Mouse (Mus musculus) hindlimb bud, embryonic 11.5 days (tissue): ENCODE data around the gene Dapp1.

Experiments used
- DNase-seq: peaks from one replicate; pipeline ENCODE4 v3.0.0-alpha.2; 2012; ENCODE audit warnings: low read depth, low spot score; ENCODE audit errors: extremely low spot score

Dapp1 gene

GRCm38 (mm10) chr3:137981382-137981750 lies at the start of gene Dapp1:
Gene Dapp1, minus strand, starts transcription at chr3:137981545.
- no peak for DNase-seq

GRCm38 (mm10) chr3:138030563-138030962 lies 49.2 kb upstream of the Dapp1 start:
- no peak for DNase-seq

GRCm38 (mm10) chr3:138029351-138029750 lies 48.0 kb upstream of the Dapp1 start:
- no peak for DNase-seq

- DNase-seq, result no peak
Observed at GRCm38 (mm10) chr3:138027575-138028362, 46.4 kb upstream of the Dapp1 start.

- DNase-seq, result no peak
Observed at GRCm38 (mm10) chr3:138026286-138026685, 44.9 kb upstream of the Dapp1 start.

- DNase-seq, result no peak
Observed at GRCm38 (mm10) chr3:138022651-138023050, 41.3 kb upstream of the Dapp1 start.

- no peak for DNase-seq
Observed at GRCm38 (mm10) chr3:138022003-138022402, 40.7 kb upstream of the Dapp1 start.

GRCm38 (mm10) chr3:138016810-138017209 lies 35.5 kb upstream of the Dapp1 start:
- no peak for DNase-seq

GRCm38 (mm10) chr3:138014725-138015124 lies 33.4 kb upstream of the Dapp1 start:
- no peak for DNase-seq

GRCm38 (mm10) chr3:138012351-138012750 lies 31.0 kb upstream of the Dapp1 start:
- no peak for DNase-seq

GRCm38 (mm10) chr3:138008152-138008551 lies 26.8 kb upstream of the Dapp1 start:
- DNase-seq, result no peak

GRCm38 (mm10) chr3:138006896-138007295 lies 25.6 kb upstream of the Dapp1 start:
- DNase-seq, result no peak

GRCm38 (mm10) chr3:138003264-138003663 lies 21.9 kb upstream of the Dapp1 start:
- no peak for DNase-seq

- DNase-seq, result no peak
Observed at GRCm38 (mm10) chr3:138002545-138002944, 21.2 kb upstream of the Dapp1 start.

GRCm38 (mm10) chr3:138001865-138002264 lies 20.5 kb upstream of the Dapp1 start:
- DNase-seq, result no peak

- no peak for DNase-seq
Observed at GRCm38 (mm10) chr3:138000724-138001069, 19.4 kb upstream of the Dapp1 start.

GRCm38 (mm10) chr3:138000062-138000723 lies 18.8 kb upstream of the Dapp1 start:
- no peak for DNase-seq

- no peak for DNase-seq
Observed at GRCm38 (mm10) chr3:137999224-137999790, 18.0 kb upstream of the Dapp1 start.

- no peak for DNase-seq
Observed at GRCm38 (mm10) chr3:137998491-137999223, 17.3 kb upstream of the Dapp1 start.

- DNase-seq, result no peak
Observed at GRCm38 (mm10) chr3:137995486-137995885, 14.1 kb upstream of the Dapp1 start.

- DNase-seq, result no peak
Observed at GRCm38 (mm10) chr3:137994196-137994595, 12.9 kb upstream of the Dapp1 start.

GRCm38 (mm10) chr3:137992366-137992765 lies 11.0 kb upstream of the Dapp1 start:
- no peak for DNase-seq
